Mouse (Mus musculus): ENCODE data around the gene Sptb.

GRCm38 (mm10) chr12:76670533-76671086 lies 39.7 kb downstream of the Sptb start:
- TF ChIP-seq CTCF (IDR thresholded peaks at IDR 0.05; ENCODE audit: low read depth), result no peak
- TF ChIP-seq EP300 (IDR thresholded peaks at IDR 0.05; ENCODE audit: low read depth), result no peak

All from heart, postnatal 0 days (tissue).